Mouse (Mus musculus) naive thymus-derived CD4-positive, alpha-beta T cell, adult 2 months (primary cell): ENCODE results near the gene Slc35c1.
"Not testable (repeated sequence)": the region's sequence is repeated elsewhere in the genome, so short reads cannot be mapped to it uniquely, and the experiment has no call there.

Experiments used
- DNase-seq: peaks from one replicate; pipeline ENCODE4 v3.0.0-alpha.2; 2011; ENCODE audit warnings: low read depth

Slc35c1 gene

GRCm38 (mm10) chr2:92459921-92460707, at the start of gene Slc35c1:
TSS of gene Slc35c1 (minus strand) at chr2:92460538.
- peak; percentile 66 for DNase-seq

GRCm38 (mm10) chr2:92505291-92505690, 45.0 kb upstream of the Slc35c1 start:
- DNase-seq: no peak

- no peak for DNase-seq
Measured at GRCm38 (mm10) chr2:92503421-92503820, 43.1 kb upstream of the Slc35c1 start.

GRCm38 (mm10) chr2:92499701-92500322, 39.5 kb upstream of the Slc35c1 start:
- no peak for DNase-seq

DNA sequence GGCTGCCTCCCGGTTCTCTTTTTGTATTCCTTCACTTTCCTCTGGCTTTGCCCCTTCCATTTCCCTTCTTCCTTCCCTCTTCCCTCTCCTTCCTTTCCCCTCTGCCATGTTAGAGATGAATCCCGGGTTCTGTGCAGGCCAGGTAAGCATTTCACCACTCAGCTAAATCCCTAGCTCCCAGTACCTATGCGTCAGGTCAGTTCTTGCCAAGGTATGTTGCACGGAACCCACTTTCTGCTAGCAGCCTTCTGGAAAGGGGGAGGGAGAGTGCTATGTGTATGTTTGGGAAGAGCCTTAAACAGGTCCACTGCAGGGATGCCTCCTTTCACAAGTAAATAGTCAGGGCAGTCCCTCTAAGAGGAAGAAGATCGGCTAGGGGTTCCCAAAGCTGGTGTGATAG, 36.8 kb upstream of the Slc35c1 start:
- no peak for DNase-seq

GRCm38 (mm10) chr2:92496681-92497080, 36.3 kb upstream of the Slc35c1 start:
- no peak for DNase-seq

DNA sequence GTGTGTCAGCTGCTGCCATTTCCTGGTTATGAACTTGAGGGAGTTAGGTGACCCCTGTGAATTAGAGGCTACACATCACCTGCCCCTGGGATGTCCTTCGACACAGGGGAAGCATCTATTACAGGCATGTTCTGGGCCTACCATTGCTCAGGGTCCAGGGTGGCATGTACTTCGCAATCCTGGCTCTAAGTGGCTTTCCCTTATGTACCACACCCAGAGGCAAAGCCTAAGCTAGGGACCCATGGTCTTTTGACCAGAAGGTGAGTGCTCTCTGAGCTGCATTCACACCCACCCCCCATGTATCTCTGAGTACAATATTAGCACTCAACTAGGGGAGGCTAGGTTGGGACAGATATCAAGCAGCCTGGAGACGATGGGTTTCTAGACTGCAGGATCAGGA, 34.6 kb upstream of the Slc35c1 start:
- DNase-seq: no peak

DNA sequence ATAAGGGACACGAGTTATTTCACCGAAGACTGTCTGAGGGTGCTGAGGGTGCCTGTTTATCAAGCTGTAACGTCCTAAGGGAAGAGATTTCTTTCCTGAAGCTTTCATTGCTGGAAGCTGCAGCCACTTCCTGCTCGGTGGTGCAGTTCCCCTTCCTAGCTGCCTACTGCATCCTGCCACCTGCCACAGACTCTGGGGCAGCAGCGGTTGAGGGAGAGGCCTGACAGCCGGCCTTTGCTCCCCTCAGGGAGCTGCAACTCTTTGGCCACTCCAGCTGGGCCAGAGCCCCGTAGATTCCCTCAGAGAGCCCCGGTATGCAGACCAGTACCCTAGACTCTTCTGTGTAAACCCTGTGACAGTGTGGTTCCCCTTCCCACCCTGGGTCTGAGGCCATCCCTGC, 34.1 kb upstream of the Slc35c1 start:
- DNase-seq: no peak

- no peak for DNase-seq
Measured at GRCm38 (mm10) chr2:92493656-92494390, 33.5 kb upstream of the Slc35c1 start.

DNA sequence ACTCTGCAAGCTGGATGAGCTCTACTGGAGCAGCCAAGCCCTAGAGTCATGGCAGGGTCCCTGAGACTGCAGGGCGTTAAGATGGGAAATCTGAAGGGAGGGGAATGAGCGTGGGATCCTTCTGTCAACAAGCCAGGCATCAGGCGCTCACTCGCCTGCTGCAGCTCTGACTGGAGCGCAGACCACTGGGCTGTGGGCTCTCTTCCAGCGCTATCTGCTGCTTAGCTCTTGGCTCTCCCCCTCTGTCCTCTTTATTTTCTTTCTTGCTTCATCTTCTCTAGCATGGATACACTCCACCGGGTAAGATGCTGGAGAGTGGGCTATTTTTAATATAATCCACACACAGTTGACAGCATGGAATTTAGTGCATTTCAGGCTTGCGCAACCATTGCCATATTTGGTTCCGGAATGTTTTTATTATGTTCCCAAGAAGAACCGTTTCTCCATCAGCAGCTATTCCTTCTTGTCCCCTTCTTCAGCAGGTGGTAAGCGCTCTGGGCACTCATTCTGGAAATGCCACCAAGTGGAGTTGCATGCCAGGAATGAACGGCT, 31.7 kb upstream of the Slc35c1 start:
- DNase-seq: no peak

GRCm38 (mm10) chr2:92490541-92490940, 30.2 kb upstream of the Slc35c1 start:
- DNase-seq: no peak

DNA sequence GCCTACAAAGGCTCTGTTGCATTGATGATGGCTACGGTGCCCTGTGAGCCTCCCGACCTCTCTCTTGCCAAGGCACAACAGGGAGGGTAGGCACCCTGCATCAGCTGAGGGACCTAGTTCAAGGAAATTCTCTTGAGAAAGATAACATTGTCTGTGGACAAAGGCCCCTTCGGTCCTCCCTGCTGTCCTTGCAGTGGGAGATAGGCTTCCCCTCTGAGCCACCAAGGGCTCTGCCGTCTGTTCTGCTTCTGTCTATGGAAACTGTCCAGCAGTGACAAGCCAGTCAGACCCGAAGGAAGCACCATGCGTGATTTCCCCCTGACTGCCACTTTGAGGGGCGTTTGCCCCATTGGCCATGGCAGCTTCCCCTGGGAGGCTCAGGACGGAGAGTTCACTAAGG, 27.5 kb upstream of the Slc35c1 start:
- no peak for DNase-seq

DNA sequence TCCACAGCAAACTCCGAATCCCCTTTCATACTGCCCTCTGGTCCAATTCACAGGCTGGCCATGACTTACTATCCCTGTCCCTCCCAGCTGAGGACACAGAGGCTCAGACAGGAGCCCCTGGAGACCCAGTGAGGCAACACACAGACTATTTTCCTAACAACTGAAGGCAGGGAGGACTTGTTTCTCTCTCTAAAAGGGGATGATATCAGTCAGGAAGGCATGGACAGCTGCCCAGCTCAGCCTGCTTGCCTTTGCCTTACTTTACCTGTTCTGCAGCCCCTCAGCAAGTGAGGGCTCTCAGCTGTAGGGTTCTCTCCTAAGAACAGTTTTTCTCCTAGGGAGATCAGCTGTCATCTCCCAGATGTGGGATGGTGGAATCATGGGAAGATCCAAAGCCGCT, 26.6 kb upstream of the Slc35c1 start:
- no peak for DNase-seq

DNA sequence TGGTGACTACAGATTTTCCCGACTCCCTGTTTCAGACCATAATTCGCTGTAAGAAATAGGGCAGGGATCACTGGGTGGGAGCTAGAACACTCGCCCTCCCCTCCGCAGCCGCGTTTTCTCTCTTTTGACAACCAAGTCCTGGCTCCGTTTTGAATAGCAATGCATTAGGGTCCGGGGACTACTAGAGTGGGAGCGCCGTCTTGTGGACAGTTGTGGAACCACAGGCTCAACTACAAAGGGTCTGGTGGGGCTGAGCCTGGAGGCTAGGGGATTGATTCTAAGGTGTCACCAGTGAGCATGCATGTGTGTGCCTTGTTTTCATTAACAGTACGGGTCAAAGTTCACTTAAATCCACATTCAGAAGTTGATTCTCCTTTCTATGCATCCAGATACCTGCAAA, 26.1 kb upstream of the Slc35c1 start:
- peak; percentile 91 for DNase-seq

GRCm38 (mm10) chr2:92485640-92486295, 25.4 kb upstream of the Slc35c1 start:
- peak; percentile 62 for DNase-seq

DNA sequence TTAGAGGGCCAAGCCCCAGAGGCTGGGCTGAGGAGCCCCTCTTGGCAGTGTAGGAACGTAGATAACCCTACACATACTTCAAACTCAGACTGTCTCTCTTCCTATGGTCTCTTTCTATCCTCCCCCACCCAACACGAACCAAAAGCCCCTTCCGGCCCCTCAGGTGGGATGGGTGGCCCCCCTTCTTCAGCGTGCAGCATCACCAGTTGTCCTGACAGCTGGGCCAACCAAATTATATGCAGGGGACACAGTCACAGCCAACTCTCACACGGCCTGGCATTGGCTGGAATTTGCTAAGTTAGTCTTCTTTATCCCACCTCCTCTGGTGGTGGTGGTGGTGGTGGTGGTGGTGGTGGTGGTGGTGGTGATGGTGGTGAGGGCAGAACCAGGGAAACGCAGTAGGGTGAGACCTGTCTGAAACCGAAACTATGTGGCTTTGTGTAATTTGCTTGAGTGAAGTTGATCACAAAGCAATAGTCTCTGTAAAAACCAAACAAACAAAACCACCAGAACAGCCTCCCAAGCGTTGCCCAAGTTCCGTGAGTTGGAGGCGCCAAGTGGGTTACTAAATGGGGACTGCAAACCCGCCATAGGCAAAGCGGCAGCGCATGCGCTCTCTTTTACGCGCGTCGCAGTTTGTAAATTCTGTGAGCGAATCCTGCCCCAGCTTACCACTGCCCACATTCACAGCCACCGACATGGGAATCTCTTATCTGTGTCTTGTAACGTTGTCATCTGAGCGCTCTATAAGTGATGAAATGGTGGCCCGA, 24.1 kb upstream of the Slc35c1 start:
- DNase-seq: peak; percentile 79

- DNase-seq: no peak
Measured at GRCm38 (mm10) chr2:92483505-92483904, 23.2 kb upstream of the Slc35c1 start.

DNA sequence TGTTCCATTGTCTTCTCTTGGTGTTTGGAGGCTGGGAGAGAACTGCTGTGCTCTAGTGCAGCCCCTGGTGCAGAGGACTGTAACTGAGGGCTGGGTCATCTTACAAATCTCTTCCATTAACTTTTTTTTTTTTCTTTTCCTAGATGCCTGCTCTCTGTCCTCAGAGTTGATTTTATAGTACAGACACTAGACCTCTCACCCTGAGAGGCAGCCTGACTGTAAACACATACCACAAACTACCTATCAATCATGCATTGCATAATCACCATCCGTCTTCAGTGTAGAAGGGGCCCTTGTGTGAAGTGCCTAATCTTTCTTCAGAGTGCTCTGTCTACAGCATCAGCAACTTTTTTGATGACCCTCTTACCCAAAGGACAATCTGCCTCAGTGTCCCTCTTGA, 22.2 kb upstream of the Slc35c1 start:
- no peak for DNase-seq

GRCm38 (mm10) chr2:92478313-92478688, 18.0 kb upstream of the Slc35c1 start:
- no peak for DNase-seq

DNA sequence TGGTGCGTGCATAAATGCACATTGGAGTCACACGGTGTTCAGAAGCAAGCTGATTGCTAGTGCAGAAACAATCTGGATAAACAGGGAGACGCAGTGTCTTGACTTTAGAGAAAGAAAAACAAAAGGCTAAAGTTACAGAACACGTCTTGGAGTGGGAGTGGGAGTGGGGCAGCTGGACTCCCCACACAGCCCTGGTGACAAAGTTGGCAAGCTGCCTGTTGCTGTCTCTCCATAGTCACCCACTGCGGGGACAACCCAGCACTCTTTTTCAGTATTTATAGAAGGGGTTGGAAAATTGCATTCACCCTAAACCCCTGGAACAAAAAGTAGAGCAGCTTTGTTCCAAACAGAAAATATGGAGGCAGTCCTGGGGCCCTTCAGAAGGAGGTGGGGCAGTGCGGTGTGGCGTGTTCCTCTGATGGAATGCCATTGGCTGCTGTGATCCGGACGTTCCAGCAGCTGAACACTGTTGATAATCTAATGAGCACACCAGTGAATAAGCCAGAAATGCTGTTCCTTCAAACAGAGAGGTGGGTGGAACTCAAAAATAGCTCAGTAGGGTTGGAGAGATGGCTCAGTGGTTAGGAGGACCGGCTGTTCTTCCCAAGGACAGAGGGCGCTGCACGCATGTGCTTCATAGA, 17.5 kb upstream of the Slc35c1 start:
- DNase-seq: no peak

GRCm38 (mm10) chr2:92476580-92476979, 16.2 kb upstream of the Slc35c1 start:
- not testable (repeated sequence) for DNase-seq
